Mouse (Mus musculus) embryonic facial prominence, embryonic 12.5 days (tissue): ENCODE results near the gene Ccdc102a. TPM values are rescaled to one million over a fixed set of nuclear protein-coding genes. Genes with fewer than 3 reads are reported as not detected.

Experiments used
- ATAC-seq: fragments of 200-750 bp; cut with Nextera tagmentation; 2 replicates; pipeline ENCODE4 v1.8.0; 2017; ENCODE audit not compliant: insufficient number of reproducible peaks, insufficient read depth, low FRiP score, low TSS enrichment
- H3K27ac ChIP-seq: fragments of 300-500 bp; sonication (generic); 2 replicates; pipeline ENCODE4 v1.5.1; 2016; ENCODE audit warnings: mild to moderate bottlenecking
- H3K27me3 ChIP-seq: fragments of 300-500 bp; sonication (generic); 2 replicates; pipeline ENCODE4 v1.6.1; 2016; ENCODE audit warnings: mild to moderate bottlenecking, moderate library complexity
- H3K36me3 ChIP-seq: fragments of 300-500 bp; sonication (generic); 2 replicates; pipeline ENCODE4 v1.6.1; 2016; ENCODE audit warnings: mild to moderate bottlenecking
- H3K4me1 ChIP-seq: fragments of 300-500 bp; sonication (generic); 2 replicates; pipeline ENCODE4 v1.6.1; 2016
- H3K4me2 ChIP-seq: fragments of 300-500 bp; sonication (generic); replicated peaks from 2 replicates; pipeline ENCODE4 v1.6.1; 2016; ENCODE audit warnings: mild to moderate bottlenecking, moderate library complexity
- H3K4me3 ChIP-seq: fragments of 300-500 bp; sonication (generic); 2 replicates; pipeline ENCODE4 v1.5.1; 2016; ENCODE audit warnings: mild to moderate bottlenecking
- H3K9ac ChIP-seq: fragments of 300-500 bp; sonication (generic); 2 replicates; pipeline ENCODE4 v1.6.1; 2016; ENCODE audit warnings: mild to moderate bottlenecking, moderate library complexity
- H3K9me3 ChIP-seq: fragments of 300-500 bp; sonication (generic); 2 replicates; pipeline ENCODE4 v1.6.1; 2016; ENCODE audit warnings: mild to moderate bottlenecking, moderate library complexity
- WGBS: fragments of 180-500 bp; shearing (Covaris S2); methylation state at CpG from one replicate; pipeline ENCODE4 v1.1.7; 2016; 5-methylcytosine and 5-hydroxymethylcytosine counted together
- polyA plus RNA-seq: library from polyadenylated mRNA; unstranded; fragments of >200 nt; fragmentation: Nextera tagmentation; extraction: Ambion mirVana; gene quantifications from 2 replicates; pipeline ENCODE4 v1.2.1, GENCODE M21; 2016

The Ccdc102a gene
- polyA plus RNA-seq, 1 experiment from 2014 or later, result 51.9 TPM

GRCm38 (mm10) chr8:94950458-94950857, 32.6 kb upstream of the Ccdc102a start:
- H3K36me3 ChIP-seq, result no peaks in the 10 kb centered on the region
- ATAC-seq, result no peak
- no peak overlapping the region for H3K27ac ChIP-seq
- H3K9me3 ChIP-seq, result no peaks in the 10 kb centered on the region
- H3K4me1 ChIP-seq, result no peaks in the 10 kb centered on the region
- 76% methylated on average over 5 of the region's 5 CpGs for WGBS
- no peak overlapping the region for H3K4me3 ChIP-seq
- no peak overlapping the region for H3K9ac ChIP-seq
- no peaks in the 10 kb centered on the region for H3K27me3 ChIP-seq
- H3K4me2 ChIP-seq, result no peak overlapping the region

GRCm38 (mm10) chr8:94950046-94950445, 32.1 kb upstream of the Ccdc102a start:
- WGBS, result 16% methylated on average over 4 of the region's 4 CpGs
- peak; percentile 64; the same call in 1 of the 2 replicates for ATAC-seq
- H3K4me3 ChIP-seq, result no peak overlapping the region

GRCm38 (mm10) chr8:94949010-94949409, 31.1 kb upstream of the Ccdc102a start:
- no peak for ATAC-seq
- Histone ChIP-seq H3K4me2 (no peak overlapping the region), H3K9ac (no peak overlapping the region), H3K27ac (no peak overlapping the region), H3K4me3 (no peak overlapping the region), H3K9me3 (no peaks in the 10 kb centered on the region), H3K27me3 (no peaks in the 10 kb centered on the region), H3K36me3 (no peaks in the 10 kb centered on the region), H3K4me1 (no peaks in the 10 kb centered on the region)
- WGBS, result 88% methylated on average over 4 of the region's 4 CpGs

More at GRCm38 (mm10) chr8:94950046-94950445, 32.1 kb upstream of the Ccdc102a start:
- Histone ChIP-seq H3K36me3 (no peaks in the 10 kb centered on the region), H3K9me3 (no peaks in the 10 kb centered on the region), H3K27ac (no peak overlapping the region), H3K9ac (no peak overlapping the region), H3K4me1 (no peaks in the 10 kb centered on the region), H3K27me3 (no peaks in the 10 kb centered on the region), H3K4me2 (no peak overlapping the region)

- Histone ChIP-seq H3K4me1 (no peaks in the 10 kb centered on the region), H3K9me3 (no peaks in the 10 kb centered on the region), H3K4me2 (no peak overlapping the region), H3K27ac (no peak overlapping the region), H3K36me3 (no peaks in the 10 kb centered on the region), H3K27me3 (no peaks in the 10 kb centered on the region), H3K9ac (no peak overlapping the region), H3K4me3 (no peak overlapping the region)
- 75% methylated on average over 4 of the region's 4 CpGs for WGBS
- ATAC-seq, result no peak
Observed at GRCm38 (mm10) chr8:94948421-94948820, 30.5 kb upstream of the Ccdc102a start.

- no peak overlapping the region for H3K4me3 ChIP-seq
Observed at GRCm38 (mm10) chr8:94945185-94945584, 27.3 kb upstream of the Ccdc102a start.

GRCm38 (mm10) chr8:94942566-94942965, 24.7 kb upstream of the Ccdc102a start:
- no peaks in the 10 kb centered on the region for H3K9me3 ChIP-seq
- 17% methylated on average over 6 of the region's 6 CpGs for WGBS
- H3K4me2 ChIP-seq, result no peak overlapping the region
- H3K4me1 ChIP-seq, result no peaks in the 10 kb centered on the region
- no peak overlapping the region for H3K27ac ChIP-seq
- H3K27me3 ChIP-seq, result no peaks in the 10 kb centered on the region
- H3K9ac ChIP-seq, result no peak overlapping the region
- no peak overlapping the region for H3K4me3 ChIP-seq
- no peaks in the 10 kb centered on the region for H3K36me3 ChIP-seq
- ATAC-seq, result no peak

More at GRCm38 (mm10) chr8:94945185-94945584, 27.3 kb upstream of the Ccdc102a start:
- 43% methylated on average over 6 of the region's 6 CpGs for WGBS
- Histone ChIP-seq H3K9me3 (no peaks in the 10 kb centered on the region), H3K9ac (no peak overlapping the region), H3K27ac (no peak overlapping the region), H3K4me2 (no peak overlapping the region), H3K4me1 (no peaks in the 10 kb centered on the region), H3K27me3 (no peaks in the 10 kb centered on the region), H3K36me3 (no peaks in the 10 kb centered on the region)
- ATAC-seq, result no peak

- no peak overlapping the region for H3K4me2 ChIP-seq
- WGBS, result 82% methylated on average over 3 of the region's 3 CpGs
- no peaks in the 10 kb centered on the region for H3K36me3 ChIP-seq
- no peak for ATAC-seq
- H3K9me3 ChIP-seq, result no peaks in the 10 kb centered on the region
- no peak overlapping the region for H3K9ac ChIP-seq
- no peak overlapping the region for H3K4me3 ChIP-seq
- H3K27ac ChIP-seq, result no peak overlapping the region
- H3K4me1 ChIP-seq, result no peaks in the 10 kb centered on the region
- H3K27me3 ChIP-seq, result 0 out of 2 replicates have a peak, but pooled peaks cover 2% of the 10 kb centered on the region
Observed at GRCm38 (mm10) chr8:94935172-94935571, 17.3 kb upstream of the Ccdc102a start.

DNA sequence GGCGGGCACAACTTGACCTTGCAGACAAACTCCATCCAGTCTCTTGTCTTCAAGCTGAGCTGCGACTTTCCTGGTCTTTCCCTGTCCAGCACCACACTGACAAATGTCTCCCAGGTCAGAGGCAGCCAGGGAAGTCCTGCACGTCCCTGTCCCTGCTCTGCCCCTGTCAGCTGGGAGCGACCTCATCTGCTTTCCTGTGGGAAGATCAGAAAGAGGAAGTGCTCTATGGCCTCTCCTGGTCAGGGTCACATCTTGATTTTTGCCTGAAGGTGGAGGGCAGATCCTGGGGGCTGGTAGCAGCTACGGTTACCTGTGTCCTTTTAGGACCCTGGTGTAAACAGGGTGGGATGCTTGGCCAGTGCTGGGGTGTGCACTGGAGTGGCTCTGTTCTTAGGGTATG, 16.0 kb upstream of the Ccdc102a start:
- 48% methylated on average over 5 of the region's 5 CpGs for WGBS
- Histone ChIP-seq H3K27me3 (0 out of 2 replicates have a peak, but pooled peaks cover 2% of the 10 kb centered on the region), H3K4me1 (no peaks in the 10 kb centered on the region), H3K9ac (no peak overlapping the region), H3K4me3 (no peak overlapping the region), H3K4me2 (no peak overlapping the region), H3K27ac (no peak overlapping the region), H3K9me3 (no peaks in the 10 kb centered on the region), H3K36me3 (no peaks in the 10 kb centered on the region)
- no peak for ATAC-seq

DNA sequence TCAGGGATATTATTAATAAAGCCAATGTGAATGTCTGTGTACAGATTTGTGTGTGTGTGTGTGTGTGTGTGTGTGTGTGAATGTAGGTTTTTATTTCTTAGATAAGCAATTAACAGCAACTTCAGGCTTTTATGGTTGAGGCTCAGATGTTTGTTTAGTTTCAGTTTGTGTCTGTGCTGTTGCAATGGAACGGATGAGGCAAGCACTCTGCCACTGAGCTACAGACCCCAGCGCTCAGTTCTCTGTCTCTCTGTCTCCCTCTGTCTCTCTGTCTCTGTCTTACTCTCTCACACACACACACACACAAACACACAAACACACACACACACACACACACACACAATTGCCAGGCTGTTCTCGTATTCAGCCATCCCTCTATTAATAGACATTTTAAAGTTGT, 10.3 kb upstream of the Ccdc102a start:
- Histone ChIP-seq H3K36me3 (no peaks in the 10 kb centered on the region), H3K27me3 (no peaks in the 10 kb centered on the region), H3K4me1 (no peaks in the 10 kb centered on the region), H3K9me3 (no peaks in the 10 kb centered on the region), H3K27ac (no peak overlapping the region), H3K9ac (no peak overlapping the region), H3K4me3 (no peak overlapping the region), H3K4me2 (no peak overlapping the region)
- WGBS, result 89% methylated on average over 3 of the region's 3 CpGs
- no peak for ATAC-seq

GRCm38 (mm10) chr8:94923405-94923804, 5.5 kb upstream of the Ccdc102a start, which contains the start of gene Adgrg5:
TSS of gene Adgrg5 (plus strand) at chr8:94923694.
- Histone ChIP-seq H3K9ac (no peak within 1 kb of the TSS), H3K4me3 (no peak within 1 kb of the TSS), H3K36me3 (no peaks in the 10 kb centered on the region), H3K4me2 (no peak within 1 kb of the TSS), H3K4me1 (no peaks in the 10 kb centered on the region), H3K27me3 (no peaks in the 10 kb centered on the region), H3K27ac (no peak within 1 kb of the TSS), H3K9me3 (no peaks in the 10 kb centered on the region)
- ATAC-seq, result no peak
- WGBS, result 56% methylated on average over 7 of the region's 8 CpGs

DNA sequence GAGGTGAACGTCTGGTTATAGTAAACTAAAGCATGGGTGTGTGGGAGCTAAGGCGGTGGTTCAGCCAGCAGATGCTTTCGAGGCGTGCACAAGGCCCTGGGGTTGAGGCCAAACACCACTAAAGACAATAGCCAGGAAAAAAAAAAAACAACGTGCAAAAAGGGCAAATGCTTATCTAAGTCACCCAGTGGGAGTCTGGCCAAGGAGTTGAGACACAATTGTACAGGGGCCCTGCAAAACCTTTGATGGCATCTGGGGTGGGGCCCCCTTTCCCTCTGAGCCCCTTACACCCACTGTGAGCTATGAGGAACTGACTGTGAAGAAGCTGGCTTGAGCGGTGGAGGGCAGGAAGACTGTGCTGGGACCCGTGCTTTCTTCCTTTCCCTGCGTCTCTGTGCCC, 4.7 kb upstream of the Ccdc102a start:
- Histone ChIP-seq H3K9me3 (no peaks in the 10 kb centered on the region), H3K27ac (no peak overlapping the region), H3K36me3 (no peaks in the 10 kb centered on the region), H3K4me3 (no peak overlapping the region), H3K27me3 (no peaks in the 10 kb centered on the region), H3K9ac (no peak overlapping the region), H3K4me2 (no peak overlapping the region), H3K4me1 (no peaks in the 10 kb centered on the region)
- 28% methylated on average over 8 of the region's 8 CpGs for WGBS
- no peak for ATAC-seq

DNA sequence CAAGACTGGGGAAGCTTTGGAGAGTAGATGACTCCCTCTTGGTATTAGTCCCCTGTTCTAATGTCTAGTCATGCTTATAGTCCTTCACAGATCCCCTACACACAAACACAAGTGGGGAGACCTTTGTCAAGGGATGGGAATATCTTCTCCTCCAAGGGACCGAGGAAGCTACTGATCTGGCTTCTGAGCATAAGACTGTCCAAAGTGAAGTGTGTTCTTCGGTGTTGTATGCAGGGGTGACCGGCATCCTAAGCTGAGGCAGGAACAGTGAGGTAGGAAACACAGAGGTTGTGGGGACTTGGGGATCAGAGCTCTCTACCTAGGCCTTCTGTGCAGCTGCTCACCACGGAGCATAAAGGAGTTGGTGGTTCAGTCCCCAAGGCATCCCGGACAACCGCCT, 4.3 kb upstream of the Ccdc102a start:
- Histone ChIP-seq H3K27ac (no peak overlapping the region), H3K9ac (no peak overlapping the region), H3K9me3 (no peaks in the 10 kb centered on the region), H3K36me3 (no peaks in the 10 kb centered on the region), H3K4me1 (no peaks in the 10 kb centered on the region), H3K4me2 (no peak overlapping the region), H3K4me3 (no peak overlapping the region), H3K27me3 (no peaks in the 10 kb centered on the region)
- ATAC-seq, result no peak
- WGBS, result 70% methylated on average over 6 of the region's 6 CpGs

GRCm38 (mm10) chr8:94919256-94919655, 1.4 kb upstream of the Ccdc102a start:
- H3K4me2 ChIP-seq, result no peak overlapping the region
- peaks cover 28% of the 10 kb centered on the region for H3K4me1 ChIP-seq
- no peak overlapping the region for H3K9ac ChIP-seq
- H3K36me3 ChIP-seq, result no peaks in the 10 kb centered on the region
- no peaks in the 10 kb centered on the region for H3K9me3 ChIP-seq
- no peak for ATAC-seq
- H3K27me3 ChIP-seq, result no peaks in the 10 kb centered on the region
- H3K27ac ChIP-seq, result no peak overlapping the region
- H3K4me3 ChIP-seq, result no peak overlapping the region
